Mouse (Mus musculus): ENCODE measurements around the gene Olfr212.

DNA sequence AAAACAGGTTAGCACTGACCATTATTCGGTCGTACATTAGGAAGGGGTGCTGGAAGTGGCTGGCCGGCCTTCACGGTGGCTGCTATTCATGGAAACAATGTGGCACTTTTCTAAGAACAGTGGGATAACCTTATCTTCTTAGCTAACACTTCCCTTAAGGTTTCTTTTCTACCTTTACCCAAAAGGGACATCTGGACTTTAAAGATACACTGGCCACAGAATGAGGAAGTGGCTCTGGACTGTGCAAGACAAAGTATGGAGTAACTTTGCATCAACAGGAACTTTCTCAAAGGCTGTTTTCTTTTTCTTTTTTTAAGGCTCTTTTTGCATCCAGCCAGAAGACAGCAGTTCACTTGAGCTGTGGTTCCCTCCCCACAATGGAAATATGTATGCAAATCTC lies 47.6 kb upstream of the Olfr212 start:
- no peak for TF ChIP-seq CTCF (conservative IDR thresholded peaks at IDR 0.05; ENCODE audit: low read length)
- TF ChIP-seq POU5F1 (IDR thresholded peaks at IDR 0.05; ENCODE audit: borderline replicate concordance, low read length): no peak
- TF ChIP-seq NANOG (IDR thresholded peaks at IDR 0.05; ENCODE audit: borderline replicate concordance, low read length): no peak

Data from E14TG2a.4 (cell line).